Mouse (Mus musculus): ENCODE results near the gene Nfatc3. TPM values are rescaled to one million over a fixed set of nuclear protein-coding genes. Genes with fewer than 3 reads are reported as not detected.

Nfatc3 gene
- polyA plus RNA-seq, 1 experiment from 2014 or later, result 6.5 TPM

DNA sequence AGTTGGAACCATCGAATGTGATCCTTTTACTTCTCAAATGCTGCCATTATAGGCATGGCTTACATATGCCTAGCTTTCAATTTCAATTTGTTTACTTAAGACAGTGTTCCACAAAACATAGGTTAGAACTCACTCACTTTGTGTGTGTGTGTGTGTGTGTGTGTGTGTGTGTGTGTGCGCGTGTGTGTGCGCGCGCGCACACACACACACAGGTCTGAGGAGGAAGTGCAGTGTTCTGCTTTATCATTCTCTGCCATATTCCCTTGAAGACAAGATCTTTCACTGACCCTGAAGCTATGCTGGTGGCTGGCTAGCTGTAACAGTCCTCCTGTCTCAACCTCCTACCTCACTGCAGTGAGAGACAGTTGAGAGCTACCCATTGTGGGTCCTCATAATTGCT, 4.4 kb downstream of the Nfatc3 start:
- Histone ChIP-seq H3K9me3 (no peaks in the 10 kb centered on the region), H3K4me3 (no peak overlapping the region), H3K4me1 (peaks cover 20% of the 10 kb centered on the region), H3K36me3 (0 out of 2 replicates have a peak, but pooled peaks cover 3% of the 10 kb centered on the region), H3K27me3 (ENCODE audit: insufficient read depth, poor library complexity, severe bottlenecking) (no peaks in the 10 kb centered on the region), H3K27ac (no peak overlapping the region)
- 99% methylated on average over 7 of the region's 7 CpGs for WGBS
- no peak for DNase-seq (ENCODE audit: low spot score)

DNA sequence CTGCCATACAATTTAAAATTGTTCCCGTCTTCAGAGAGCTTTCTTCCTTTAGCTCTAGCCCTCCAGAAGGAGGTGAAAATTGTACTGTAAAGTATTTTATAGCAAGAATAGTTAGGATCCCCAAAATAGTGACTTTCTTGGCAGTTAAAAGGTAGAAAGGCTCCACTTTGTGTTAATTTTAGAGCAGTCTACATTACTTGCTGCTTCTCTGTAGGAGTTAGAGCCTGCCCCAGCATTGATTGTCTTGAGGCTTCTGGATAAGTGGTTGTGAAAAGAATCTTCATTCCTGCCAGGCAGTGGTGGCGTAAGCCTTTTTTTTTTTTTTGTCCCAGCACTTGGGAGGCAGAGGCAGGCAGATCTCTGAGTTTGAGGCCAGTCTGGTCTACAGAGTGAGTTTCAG, 8.1 kb downstream of the Nfatc3 start:
- no peak for DNase-seq (ENCODE audit: low spot score)
- WGBS, result 91% methylated on average over 2 of the region's 2 CpGs
- Histone ChIP-seq H3K4me1 (0 out of 2 replicates have a peak, but pooled peaks cover 1% of the 10 kb centered on the region), H3K4me3 (no peak overlapping the region), H3K9me3 (no peaks in the 10 kb centered on the region), H3K36me3 (0 out of 2 replicates have a peak, but pooled peaks cover 3% of the 10 kb centered on the region), H3K27ac (no peak overlapping the region), H3K27me3 (ENCODE audit: insufficient read depth, poor library complexity, severe bottlenecking) (no peaks in the 10 kb centered on the region)

DNA sequence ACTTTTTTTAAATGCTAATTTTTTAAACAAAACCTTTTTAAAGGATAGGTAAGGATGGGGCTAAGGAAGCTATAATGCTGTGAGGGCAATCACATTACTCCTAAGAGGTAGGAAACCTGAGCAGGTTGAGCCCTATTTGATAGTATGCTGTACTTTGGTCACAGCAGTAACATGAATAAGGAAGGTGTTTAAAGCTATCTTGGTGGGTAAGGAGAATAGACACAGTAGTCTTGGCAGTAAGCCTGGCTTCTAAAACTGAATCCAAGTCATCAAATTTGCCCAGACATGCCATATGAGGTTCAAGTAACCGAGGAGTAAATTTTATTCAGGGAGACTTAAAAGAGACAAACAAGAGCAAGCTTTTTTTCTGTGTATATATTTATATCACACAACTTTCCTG, 10.9 kb downstream of the Nfatc3 start:
- Histone ChIP-seq H3K4me3 (no peak overlapping the region), H3K4me1 (no peaks in the 10 kb centered on the region), H3K36me3 (no peaks in the 10 kb centered on the region), H3K27me3 (ENCODE audit: insufficient read depth, poor library complexity, severe bottlenecking) (no peaks in the 10 kb centered on the region), H3K9me3 (no peaks in the 10 kb centered on the region), H3K27ac (no peak overlapping the region)
- WGBS, result 77% methylated on average over 1 of the region's 1 CpGs
- DNase-seq (ENCODE audit: low spot score), result no peak

DNA sequence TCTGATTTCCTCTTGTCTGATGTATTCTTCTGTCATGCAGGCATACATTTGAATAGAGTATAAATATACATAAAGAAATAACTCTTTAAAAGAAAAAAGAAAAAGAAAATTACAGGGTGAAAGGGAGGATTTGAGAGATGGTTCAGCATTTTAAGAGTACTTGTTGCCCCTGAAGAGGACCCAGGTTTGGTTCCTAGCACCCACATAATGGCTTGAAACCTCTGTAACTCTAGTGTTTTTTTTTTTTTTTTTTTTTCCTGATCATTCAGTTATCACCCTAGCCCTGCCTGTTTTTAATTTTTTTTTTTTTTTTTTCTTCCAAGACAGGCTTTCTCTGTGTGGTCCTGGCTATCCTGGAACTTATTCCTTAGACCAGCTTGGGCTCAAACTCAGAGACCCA, 13.5 kb downstream of the Nfatc3 start:
- Histone ChIP-seq H3K27me3 (ENCODE audit: insufficient read depth, poor library complexity, severe bottlenecking) (no peaks in the 10 kb centered on the region), H3K9me3 (no peaks in the 10 kb centered on the region), H3K36me3 (no peaks in the 10 kb centered on the region), H3K4me1 (0 out of 2 replicates have a peak, but pooled peaks cover 4% of the 10 kb centered on the region), H3K27ac (no peak overlapping the region), H3K4me3 (no peak overlapping the region)
- no peak for DNase-seq (ENCODE audit: low spot score)

DNA sequence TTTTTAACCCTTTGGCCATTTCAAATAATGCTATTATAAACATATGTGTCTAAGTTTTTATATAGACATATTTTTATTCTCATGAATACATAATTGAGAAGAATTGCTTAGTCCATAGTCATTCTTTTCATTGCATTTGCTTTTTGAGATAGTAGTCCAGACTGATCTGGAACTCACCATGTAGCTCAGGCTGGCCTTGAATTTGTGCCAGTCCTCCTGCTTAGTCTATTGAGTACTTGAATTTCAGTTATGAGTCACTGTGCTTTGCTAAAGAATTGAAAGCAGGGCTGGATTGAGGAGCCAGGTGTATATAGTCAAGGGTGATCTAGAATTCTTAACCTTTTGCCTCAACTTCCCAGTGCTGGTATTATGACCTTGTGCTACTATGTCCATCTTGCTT, 15.6 kb downstream of the Nfatc3 start:
- Histone ChIP-seq H3K4me1 (0 out of 2 replicates have a peak, but pooled peaks cover 4% of the 10 kb centered on the region), H3K27ac (no peak overlapping the region), H3K36me3 (peaks cover 6% of the 10 kb centered on the region), H3K4me3 (no peak overlapping the region), H3K27me3 (ENCODE audit: insufficient read depth, poor library complexity, severe bottlenecking) (no peaks in the 10 kb centered on the region), H3K9me3 (no peaks in the 10 kb centered on the region)
- DNase-seq (ENCODE audit: low spot score), result no peak

DNA sequence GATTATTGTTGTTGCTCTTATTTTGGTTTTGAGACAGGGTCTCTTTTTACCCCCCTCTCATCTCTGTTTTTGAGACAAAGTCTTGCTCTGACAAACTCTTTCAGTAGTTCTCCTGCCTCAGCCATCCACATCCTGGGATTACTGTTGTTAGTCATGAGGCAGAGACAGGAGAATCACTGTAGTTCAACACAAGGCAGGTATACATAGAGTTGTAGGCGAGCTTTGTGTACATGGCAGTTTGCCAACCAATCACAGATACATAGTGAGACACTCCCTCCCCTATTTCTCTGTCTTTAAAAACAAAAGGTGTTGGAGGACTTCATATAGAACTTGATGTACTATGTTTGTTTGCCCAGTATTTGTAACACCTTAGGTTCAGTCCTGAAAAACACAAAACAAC, 16.0 kb downstream of the Nfatc3 start:
- WGBS, result 90% methylated on average over 1 of the region's 1 CpGs
- no peak overlapping the region for H3K27ac ChIP-seq
- no peaks in the 10 kb centered on the region for H3K27me3 ChIP-seq (ENCODE audit: insufficient read depth, poor library complexity, severe bottlenecking)
- 0 out of 2 replicates have a peak, but pooled peaks cover 4% of the 10 kb centered on the region for H3K4me1 ChIP-seq
- peaks cover 10% of the 10 kb centered on the region for H3K36me3 ChIP-seq
- no peak for DNase-seq (ENCODE audit: low spot score)
- no peaks in the 10 kb centered on the region for H3K9me3 ChIP-seq
- no peak overlapping the region for H3K4me3 ChIP-seq

DNA sequence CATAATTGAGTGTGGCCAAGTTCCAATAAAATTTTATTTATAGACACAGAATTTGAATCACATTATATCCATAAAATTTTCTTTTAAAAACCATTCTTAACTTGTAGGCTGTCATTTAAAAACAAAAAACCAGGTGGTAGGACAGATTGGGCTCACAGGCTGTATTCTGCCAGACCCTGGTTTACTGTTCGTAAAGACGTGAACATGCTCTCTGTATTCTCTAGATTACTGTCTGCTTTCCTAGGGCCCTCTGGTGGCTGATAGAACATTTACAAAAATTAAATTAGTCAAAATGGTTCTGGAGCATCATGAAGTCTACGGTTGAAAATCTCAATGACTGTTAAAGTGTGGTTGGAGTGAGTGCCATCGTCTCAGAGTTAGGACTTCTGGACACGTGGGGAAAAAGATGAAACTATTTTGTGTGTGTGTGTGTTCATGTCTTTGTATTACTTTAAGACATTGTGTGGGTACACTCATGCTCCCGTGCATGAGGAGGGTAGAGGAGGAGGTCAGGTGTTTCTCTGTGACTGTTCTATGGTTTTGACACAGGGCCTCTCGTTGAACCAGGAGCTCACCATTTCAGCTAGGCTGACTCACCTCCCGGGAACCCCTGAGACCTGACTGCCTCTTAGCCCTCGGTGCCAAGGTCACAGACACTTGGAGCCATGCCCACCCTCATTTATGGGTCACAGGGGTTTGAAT, 16.7 kb downstream of the Nfatc3 start:
- Histone ChIP-seq H3K9me3 (no peaks in the 10 kb centered on the region), H3K36me3 (peaks cover 10% of the 10 kb centered on the region), H3K27ac (no peak overlapping the region), H3K4me1 (0 out of 2 replicates have a peak, but pooled peaks cover 4% of the 10 kb centered on the region), H3K4me3 (no peak overlapping the region), H3K27me3 (ENCODE audit: insufficient read depth, poor library complexity, severe bottlenecking) (no peaks in the 10 kb centered on the region)
- DNase-seq (ENCODE audit: low spot score), result no peak
- WGBS, result 78% methylated on average over 9 of the region's 9 CpGs

DNA sequence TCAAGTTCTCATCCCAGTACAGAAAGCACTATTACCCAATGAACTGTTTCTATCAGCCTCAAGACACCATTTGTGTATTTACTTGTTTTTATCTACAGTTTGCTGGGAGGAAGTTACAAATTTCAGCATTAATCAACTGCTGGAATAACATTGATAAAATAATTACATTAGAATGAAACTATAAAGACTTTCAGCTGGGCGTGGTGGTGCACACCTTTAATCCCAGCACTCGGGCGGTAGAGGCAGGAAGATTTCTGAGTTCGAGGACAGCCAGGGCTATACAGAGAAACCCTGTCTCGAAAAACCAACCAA, 17.2 kb downstream of the Nfatc3 start:
- H3K27me3 ChIP-seq (ENCODE audit: insufficient read depth, poor library complexity, severe bottlenecking), result no peaks in the 10 kb centered on the region
- 0 out of 2 replicates have a peak, but pooled peaks cover 4% of the 10 kb centered on the region for H3K4me1 ChIP-seq
- DNase-seq (ENCODE audit: low spot score), result no peak
- H3K27ac ChIP-seq, result no peak overlapping the region
- 95% methylated on average over 5 of the region's 5 CpGs for WGBS
- H3K36me3 ChIP-seq, result peaks cover 10% of the 10 kb centered on the region
- H3K4me3 ChIP-seq, result no peak overlapping the region
- no peaks in the 10 kb centered on the region for H3K9me3 ChIP-seq

DNA sequence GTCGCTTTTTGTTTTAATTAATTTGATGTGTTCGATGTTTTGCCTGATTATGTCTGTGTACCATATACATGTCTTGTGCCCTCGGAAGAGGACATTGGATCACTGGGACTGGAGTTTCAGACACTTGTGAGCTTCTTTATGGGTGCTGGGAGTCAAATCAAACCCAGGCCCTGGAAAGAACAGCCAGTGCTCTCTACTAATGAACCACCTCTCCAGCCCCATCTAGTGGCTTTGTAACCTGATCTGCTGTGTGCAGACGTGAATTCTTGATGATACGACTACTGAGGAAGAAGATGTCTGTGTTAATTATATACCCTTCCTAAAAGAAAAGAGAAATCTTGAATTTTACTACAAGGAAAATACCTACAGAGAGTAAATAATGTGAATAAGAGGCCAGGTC, 18.0 kb downstream of the Nfatc3 start:
- no peak overlapping the region for H3K4me3 ChIP-seq
- no peak overlapping the region for H3K27ac ChIP-seq
- DNase-seq (ENCODE audit: low spot score), result no peak
- WGBS, result 78% methylated on average over 5 of the region's 5 CpGs
- peaks cover 13% of the 10 kb centered on the region for H3K36me3 ChIP-seq
- H3K4me1 ChIP-seq, result 0 out of 2 replicates have a peak, but pooled peaks cover 4% of the 10 kb centered on the region
- no peaks in the 10 kb centered on the region for H3K9me3 ChIP-seq
- H3K27me3 ChIP-seq (ENCODE audit: insufficient read depth, poor library complexity, severe bottlenecking), result no peaks in the 10 kb centered on the region

DNA sequence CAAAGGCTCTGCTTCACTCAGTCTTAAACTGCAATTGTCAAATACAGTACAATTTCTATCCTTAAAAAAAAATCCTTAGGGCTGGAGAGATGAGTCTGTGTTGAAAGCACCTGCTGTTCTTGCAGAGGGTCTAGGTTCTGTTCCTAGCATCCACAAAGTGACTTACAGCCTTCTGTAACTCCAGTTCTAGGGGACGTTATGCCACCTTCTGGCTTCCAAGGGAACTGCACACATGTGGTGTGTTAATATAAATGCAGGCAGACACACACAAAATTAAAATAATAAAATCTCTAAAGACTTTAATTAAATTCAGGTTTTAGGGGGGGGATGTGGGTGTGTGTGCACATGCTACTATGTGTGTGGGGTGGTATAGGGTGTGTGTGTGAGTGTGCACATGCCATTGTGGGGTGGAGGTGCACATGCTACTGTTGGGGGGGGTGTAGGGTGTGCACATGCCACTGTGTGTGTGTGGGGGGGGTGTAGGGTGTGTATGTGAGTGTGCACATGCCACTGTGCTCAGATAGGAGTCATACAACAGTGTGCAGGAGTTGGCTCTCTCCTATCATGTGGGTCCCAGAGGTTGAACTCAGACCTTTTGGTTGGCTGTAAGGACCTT, 18.9 kb downstream of the Nfatc3 start:
- Histone ChIP-seq H3K36me3 (peaks cover 20% of the 10 kb centered on the region), H3K4me1 (0 out of 2 replicates have a peak, but pooled peaks cover 4% of the 10 kb centered on the region), H3K27ac (no peak overlapping the region), H3K9me3 (no peaks in the 10 kb centered on the region), H3K4me3 (no peak overlapping the region), H3K27me3 (ENCODE audit: insufficient read depth, poor library complexity, severe bottlenecking) (no peaks in the 10 kb centered on the region)
- 89% methylated on average over 1 of the region's 1 CpGs for WGBS
- DNase-seq (ENCODE audit: low spot score), result no peak

DNA sequence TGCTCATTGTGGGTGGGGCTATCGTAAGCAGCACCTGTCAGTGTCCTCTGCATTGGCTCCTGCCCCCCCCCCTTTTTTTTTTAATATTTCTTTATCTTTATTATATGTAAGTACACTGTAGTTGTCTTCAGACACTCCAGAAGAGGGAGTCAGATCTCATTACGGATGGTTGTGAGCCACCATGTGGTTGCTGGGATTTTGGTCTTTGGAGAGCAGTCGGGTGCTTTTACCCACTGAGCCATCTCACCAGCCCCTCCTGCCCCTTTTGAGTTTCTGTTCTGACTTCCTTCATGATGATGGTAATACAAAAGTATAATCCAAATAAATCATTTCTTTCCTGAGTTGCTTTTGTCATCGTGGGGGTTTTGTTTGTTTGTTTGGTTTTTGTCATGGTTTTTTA, 43.7 kb downstream of the Nfatc3 start:
- Histone ChIP-seq H3K4me3 (no peak overlapping the region), H3K27ac (no peak overlapping the region), H3K9me3 (no peaks in the 10 kb centered on the region), H3K27me3 (ENCODE audit: insufficient read depth, poor library complexity, severe bottlenecking) (no peaks in the 10 kb centered on the region), H3K36me3 (peaks cover 43% of the 10 kb centered on the region), H3K4me1 (no peaks in the 10 kb centered on the region)
- DNase-seq (ENCODE audit: low spot score), result no peak
- 86% methylated on average over 4 of the region's 4 CpGs for WGBS

DNA sequence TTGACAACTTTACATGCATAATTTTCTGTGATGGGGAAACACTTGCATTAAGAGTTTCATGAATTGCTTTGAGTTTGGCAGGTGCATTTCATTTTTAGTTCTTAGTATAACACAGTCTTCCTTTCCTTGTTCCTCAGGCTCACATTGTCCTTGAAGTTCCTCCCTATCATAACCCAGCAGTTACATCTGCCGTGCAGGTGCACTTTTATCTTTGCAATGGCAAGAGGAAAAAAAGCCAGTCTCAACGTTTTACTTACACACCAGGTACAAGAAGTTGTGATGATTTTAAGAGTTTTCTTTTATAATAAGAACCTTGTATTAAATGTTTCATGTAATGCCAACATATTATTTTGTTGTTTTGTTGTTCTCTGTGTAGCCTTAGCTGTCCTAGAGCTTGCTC, 45.2 kb downstream of the Nfatc3 start:
- 82% methylated on average over 2 of the region's 2 CpGs for WGBS

DNA sequence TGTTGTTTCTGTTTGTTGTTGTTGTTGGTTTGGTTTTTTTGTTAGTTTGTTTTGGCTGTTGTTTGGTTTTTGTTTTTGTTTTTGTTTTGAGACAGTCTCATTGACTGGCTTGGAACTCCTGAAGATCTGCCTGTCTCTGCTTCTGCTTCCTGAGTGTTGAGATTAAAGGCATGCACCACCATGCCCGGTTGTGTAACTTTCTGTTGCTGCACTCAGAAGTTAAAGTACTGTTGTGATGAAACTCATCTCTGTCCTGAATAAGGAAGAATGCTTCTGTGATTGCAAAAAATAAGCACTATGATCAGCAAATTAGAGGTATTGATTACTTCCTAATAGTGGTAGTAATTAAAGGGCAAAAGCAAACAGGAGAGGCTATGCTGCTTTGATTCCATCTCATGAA, 47.6 kb downstream of the Nfatc3 start:
- H3K36me3 ChIP-seq, result peaks cover 55% of the 10 kb centered on the region
- H3K27me3 ChIP-seq (ENCODE audit: insufficient read depth, poor library complexity, severe bottlenecking), result no peaks in the 10 kb centered on the region
- DNase-seq (ENCODE audit: low spot score), result no peak
- H3K4me3 ChIP-seq, result no peak overlapping the region
- H3K27ac ChIP-seq, result no peak overlapping the region
- no peaks in the 10 kb centered on the region for H3K9me3 ChIP-seq
- H3K4me1 ChIP-seq, result no peaks in the 10 kb centered on the region
- WGBS, result 80% methylated on average over 1 of the region's 1 CpGs

More for the DNA sequence above, 45.2 kb downstream of the Nfatc3 start:
- Histone ChIP-seq H3K4me3 (no peak overlapping the region), H3K27ac (no peak overlapping the region), H3K4me1 (no peaks in the 10 kb centered on the region), H3K27me3 (ENCODE audit: insufficient read depth, poor library complexity, severe bottlenecking) (no peaks in the 10 kb centered on the region), H3K9me3 (no peaks in the 10 kb centered on the region), H3K36me3 (peaks cover 54% of the 10 kb centered on the region)
- DNase-seq (ENCODE audit: low spot score), result no peak

Measured in heart, embryonic 10.5 days (tissue).